In genomic region chr3:55461685-55462655, GRCm38 (mm10) we compare ENCODE assay signal across 9 mouse cellular contexts. TPM values are rescaled to one million over a fixed set of nuclear protein-coding genes. Genes with fewer than 3 reads are reported as not detected.
DNase-seq lines count a peak whose midpoint lies in the region; ATAC-seq lines count a peak whose summit lies in the region.
"Had no signal": no experiment of that assay in that cellular context is flagged by ENCODE, and none has a peak within 500 bp of the region (broad histone marks: within the 10 kb centered on the region; RNA-seq: fewer than 3 reads in every experiment).

No protein-coding gene starts in this region.

- no peaks in the 10 kb centered on the region for H3K9me3 ChIP-seq in embryonic facial prominence, embryonic 12.5 days
- no peaks in the 10 kb centered on the region for H3K9me3 ChIP-seq in hindbrain, embryonic 13.5 days
- H3K9me3 ChIP-seq in limb, embryonic 11.5 days (ENCODE audit: control insufficient read depth, low read length): no peaks in the 10 kb centered on the region; the same call in 1 of the 2 replicates

- peak; percentile 47 to 49 for DNase-seq in kidney, postnatal 4 days
- DNase-seq in kidney, adult 9 months: no peak
- peak; percentile 22 for DNase-seq in adrenal gland, adult 8-10 months
- peak; percentile 69 for DNase-seq in limb, embryonic 11.5 days (ENCODE audit: low spot score)
- peak; percentile 94 to 96 for DNase-seq in right cerebral cortex, postnatal 10 days (ENCODE audit: low spot score in 2 of 2)
- DNase-seq in spleen, adult 12 weeks (ENCODE audit: low spot score): no peak

- no peaks in the 10 kb centered on the region for H3K36me3 ChIP-seq in embryonic facial prominence, embryonic 12.5 days
- H3K36me3 ChIP-seq in hindbrain, embryonic 13.5 days: peaks cover 6% of the 10 kb centered on the region
- H3K36me3 ChIP-seq in limb, embryonic 11.5 days (ENCODE audit: control insufficient read depth, insufficient read depth, low read length): no peaks in the 10 kb centered on the region

- WGBS in embryonic facial prominence, embryonic 12.5 days: 1% methylated on average over 17 of the region's 17 CpGs
- 3% methylated on average over 17 of the region's 17 CpGs for WGBS in hindbrain, embryonic 13.5 days
- WGBS in limb, embryonic 11.5 days: under 1% methylated on average over 17 of the region's 17 CpGs

- H3K27ac ChIP-seq in embryonic facial prominence, embryonic 12.5 days: peak overlapping the region; percentile 72
- H3K27ac ChIP-seq in hindbrain, embryonic 13.5 days: peak overlapping the region; percentile 84
- peak overlapping the region; percentile 82 for H3K27ac ChIP-seq in limb, embryonic 11.5 days (replicated peaks; ENCODE audit: low read depth, low read length)

- H3K27me3 ChIP-seq in embryonic facial prominence, embryonic 12.5 days: no peaks in the 10 kb centered on the region
- no peaks in the 10 kb centered on the region for H3K27me3 ChIP-seq in hindbrain, embryonic 13.5 days
- no peaks in the 10 kb centered on the region for H3K27me3 ChIP-seq in limb, embryonic 11.5 days (ENCODE audit: control insufficient read depth, insufficient read depth, low read length)

- peak; percentile 62; the same call in 1 of the 2 replicates for ATAC-seq in embryonic facial prominence, embryonic 12.5 days (ENCODE audit: insufficient number of reproducible peaks, insufficient read depth, low FRiP score, low TSS enrichment)
- ATAC-seq in hindbrain, embryonic 13.5 days (ENCODE audit: low FRiP score): peak; percentile 93
- ATAC-seq in limb, embryonic 11.5 days (ENCODE audit: insufficient number of reproducible peaks, low FRiP score, low TSS enrichment, low read depth): peak; percentile 49

- peaks cover 23% of the 10 kb centered on the region for H3K4me1 ChIP-seq in embryonic facial prominence, embryonic 12.5 days
- peaks cover 27% of the 10 kb centered on the region for H3K4me1 ChIP-seq in hindbrain, embryonic 13.5 days (replicated peaks)
- H3K4me1 ChIP-seq in limb, embryonic 11.5 days (ENCODE audit: control insufficient read depth, insufficient read depth, low read length): peaks cover 6% of the 10 kb centered on the region

- H3K4me2 ChIP-seq in embryonic facial prominence, embryonic 12.5 days (replicated peaks): peak overlapping the region; percentile 65
- H3K4me2 ChIP-seq in hindbrain, embryonic 13.5 days: peak overlapping the region; percentile 57
- peak overlapping the region; percentile 67 for H3K4me2 ChIP-seq in limb, embryonic 11.5 days (ENCODE audit: low read depth, severe bottlenecking)

- H3K4me3 ChIP-seq in embryonic facial prominence, embryonic 12.5 days: peak overlapping the region; percentile 32
- H3K4me3 ChIP-seq in hindbrain, embryonic 13.5 days: peak overlapping the region; percentile 28
- peak overlapping the region; percentile 23; the same call in 1 of the 2 replicates for H3K4me3 ChIP-seq in limb, embryonic 11.5 days (ENCODE audit: low read depth, low read length)

- no peak overlapping the region; the same call in 1 of the 2 replicates for H3K9ac ChIP-seq in embryonic facial prominence, embryonic 12.5 days
- peak overlapping the region; percentile 69 for H3K9ac ChIP-seq in hindbrain, embryonic 13.5 days
- H3K9ac ChIP-seq in limb, embryonic 11.5 days (ENCODE audit: low read length): peak overlapping the region; percentile 45

RNA-seq across cellular contexts. Expression of gene Gm21954, which starts 10.0 kb away (rescaled TPM):
- total RNA-seq in adrenal gland, adult 8-10 months (2022): not detected
- not detected in 2 replicates for polyA plus RNA-seq in embryonic facial prominence, embryonic 12.5 days (2016; fragmentation: Nextera tagmentation; extraction: Ambion mirVana)
- not detected in 2 replicates for polyA plus RNA-seq in hindbrain, embryonic 13.5 days (2015; fragmentation: Nextera tagmentation; extraction: Ambion mirVana)
- not detected in 2 replicates for polyA plus RNA-seq in limb, embryonic 11.5 days (2014; fragmentation: Nextera tagmentation; extraction: Ambion mirVana)
- total RNA-seq: adrenal gland, adult 18-20 months had no signal

Comparison
In these comparisons a context has a peak if more than half of its experiments do, and no peak if none do; other contexts are left out.
1. DNase-seq: peak in kidney, postnatal 4 days (2 of 2), adrenal gland, adult 8-10 months (single experiment), limb, embryonic 11.5 days (single experiment) and right cerebral cortex, postnatal 10 days (2 of 2); none in kidney, adult 9 months (single experiment) and spleen, adult 12 weeks (single experiment).
2. Peak in every context shown above with its lines, with median percentiles within 50 percentile points of each other: ATAC-seq, H3K27ac ChIP-seq, H3K4me2 ChIP-seq and H3K4me3 ChIP-seq.